Mouse (Mus musculus) thymus, postnatal 14 days (tissue): ENCODE data around the gene Vpreb1.

Experiments used
- DNase-seq: peaks from one replicate; pipeline ENCODE4 v3.0.0; 2021

Gene Vpreb1

GRCm38 (mm10) chr16:16855541-16855940 lies 15.1 kb downstream of the Vpreb1 start:
- no peak for DNase-seq

- DNase-seq = peak; percentile 84
Measured at GRCm38 (mm10) chr16:16854836-16855235, 15.8 kb downstream of the Vpreb1 start.

- no peak for DNase-seq
Measured at GRCm38 (mm10) chr16:16852411-16852810, 18.2 kb downstream of the Vpreb1 start.

GRCm38 (mm10) chr16:16849196-16849595 lies 21.4 kb downstream of the Vpreb1 start:
- no peak for DNase-seq

DNA sequence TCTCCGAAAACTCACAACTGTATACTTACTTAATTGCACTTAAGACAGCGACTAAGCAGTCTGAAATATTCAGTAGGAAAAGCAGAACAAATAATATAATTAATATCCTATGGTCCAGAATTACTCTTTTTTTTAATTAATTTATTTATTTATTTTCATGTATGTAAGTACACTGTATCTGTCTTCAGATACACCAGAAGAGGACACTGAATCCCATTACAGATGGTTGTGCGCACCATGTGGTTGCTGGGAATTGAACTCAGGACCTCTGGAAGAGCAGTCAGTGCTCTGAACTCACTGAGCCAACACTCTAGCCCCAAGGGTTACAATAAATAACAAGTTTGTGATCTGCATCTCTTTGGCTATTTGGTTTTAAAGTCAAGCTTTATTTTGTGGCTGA lies 41.0 kb downstream of the Vpreb1 start:
- no peak for DNase-seq

GRCm38 (mm10) chr16:16828757-16829615 lies 41.7 kb downstream of the Vpreb1 start, which contains the start of gene Spag6l:
Spag6l (minus strand) TSS chr16:16829456.
- peak; percentile 85 for DNase-seq

- no peak for DNase-seq
Measured at GRCm38 (mm10) chr16:16826223-16826622, 44.4 kb downstream of the Vpreb1 start.

DNA sequence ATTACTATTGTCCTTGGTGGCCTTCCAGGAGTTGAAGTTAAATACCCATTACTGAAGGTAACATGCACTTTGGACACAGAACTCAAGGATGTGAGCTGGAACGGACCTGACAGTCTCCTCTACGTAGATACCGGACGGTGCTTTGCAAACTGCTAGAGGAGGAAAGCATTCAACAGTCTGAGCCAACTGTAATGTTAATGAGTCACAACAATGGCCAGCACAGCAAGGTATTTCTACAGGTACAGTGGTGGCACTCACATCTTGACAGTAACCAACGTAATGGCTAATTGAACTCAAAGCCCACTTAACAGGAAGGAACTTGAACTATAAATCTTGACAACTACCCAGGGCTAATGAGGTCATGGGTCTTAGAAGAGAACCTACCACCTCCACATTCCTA lies 45.2 kb downstream of the Vpreb1 start:
- DNase-seq = no peak
